Mouse (Mus musculus): ENCODE measurements at regions not wholly inside any gene's neighbourhood (a gene's known extent, or its start where the extent isn't known, plus 50 kb on each side); places are given as distances from the start of the nearest gene placed in this dataset.
"Not testable (repeated sequence)": the region's sequence is repeated elsewhere in the genome, so short reads cannot be mapped to it uniquely, and the experiment has no call there.

DNA sequence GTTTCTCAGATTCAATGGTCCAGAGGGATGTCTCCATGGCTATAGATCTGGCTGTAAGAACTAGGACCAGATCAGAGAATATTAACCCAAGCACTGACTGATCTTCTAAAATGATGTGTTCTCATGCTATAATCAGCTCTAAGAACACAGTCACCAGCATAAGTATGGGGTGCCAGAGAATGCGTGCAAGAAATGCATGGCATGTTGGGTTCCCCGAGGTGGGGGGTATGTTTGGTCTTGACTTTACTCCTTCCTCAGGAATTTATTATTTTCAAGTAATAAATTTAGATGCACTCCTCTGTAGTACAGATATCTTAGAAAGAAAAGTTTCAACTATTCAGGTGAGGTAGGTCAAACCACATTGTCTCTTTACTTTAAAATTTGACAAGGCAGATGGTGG lies 246.5 kb upstream of the Pik3r1 start:
- WGBS = 79% methylated on average over 2 of the region's 2 CpGs
- no peak for DNase-seq (ENCODE audit: low read depth, low spot score)

DNA sequence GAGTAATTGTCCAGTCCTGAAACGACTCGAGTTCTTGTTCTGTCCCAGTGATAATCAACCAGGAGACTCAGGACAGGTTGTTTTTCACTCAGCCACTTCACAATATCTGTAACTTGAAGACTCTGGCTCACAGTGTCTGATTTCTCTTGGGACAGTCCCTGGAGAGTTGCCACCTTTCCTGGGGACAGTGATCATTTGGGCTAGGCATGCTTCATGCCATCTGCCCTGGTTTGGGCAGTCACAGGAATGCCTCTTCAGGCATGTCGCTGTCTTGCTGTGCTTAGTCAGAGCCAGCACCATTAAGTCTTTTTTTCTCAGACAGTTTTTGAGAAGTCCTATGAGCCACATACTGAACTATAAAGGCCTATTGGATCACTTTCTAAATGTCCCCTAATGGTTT lies 246.9 kb upstream of the Pik3r1 start:
- WGBS = 75% methylated on average over 3 of the region's 3 CpGs
- no peak for DNase-seq (ENCODE audit: low read depth, low spot score)

DNA sequence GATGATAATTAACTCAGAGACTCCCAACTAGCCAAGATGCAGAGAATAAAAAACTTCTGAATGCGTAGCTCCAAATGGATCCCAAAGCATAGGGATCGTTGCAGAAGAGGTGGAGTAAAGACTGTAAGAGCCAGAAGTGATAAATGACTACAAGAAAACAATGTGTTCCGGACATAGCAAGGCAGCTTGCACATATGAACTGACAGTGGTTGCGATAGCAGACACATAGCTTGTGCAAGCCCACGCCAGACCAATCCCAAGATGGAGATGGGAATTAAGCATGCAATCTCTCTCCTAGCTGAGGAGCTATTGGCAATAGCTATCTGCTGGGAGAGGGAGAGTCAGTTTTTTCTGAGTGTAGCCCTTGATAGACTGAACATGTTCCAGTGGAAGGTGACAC lies 248.5 kb upstream of the Pik3r1 start:
- no peak for DNase-seq (ENCODE audit: low read depth, low spot score)
- WGBS = 80% methylated on average over 5 of the region's 5 CpGs

DNA sequence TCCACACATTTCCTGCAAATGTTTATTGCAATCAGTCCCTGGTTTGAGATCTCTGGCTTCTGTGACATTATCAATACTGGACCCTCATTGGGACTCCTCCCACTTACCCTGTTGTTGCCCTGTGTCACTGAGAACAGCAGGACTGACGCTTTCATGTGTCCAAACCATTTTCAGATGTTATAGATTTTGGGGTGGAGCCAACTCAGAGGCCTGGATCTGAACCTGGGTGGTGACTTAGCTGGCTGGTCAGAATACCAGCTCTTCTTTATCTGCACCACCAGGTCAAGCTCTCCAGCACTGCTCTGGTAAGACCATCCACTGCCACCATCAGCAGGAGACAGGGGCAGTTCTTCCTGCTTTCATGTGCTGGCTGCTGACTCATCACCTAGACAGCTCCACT lies 254.3 kb upstream of the Pik3r1 start:
- DNase-seq (ENCODE audit: low read depth, low spot score) = no peak
- 84% methylated on average over 1 of the region's 1 CpGs for WGBS

DNA sequence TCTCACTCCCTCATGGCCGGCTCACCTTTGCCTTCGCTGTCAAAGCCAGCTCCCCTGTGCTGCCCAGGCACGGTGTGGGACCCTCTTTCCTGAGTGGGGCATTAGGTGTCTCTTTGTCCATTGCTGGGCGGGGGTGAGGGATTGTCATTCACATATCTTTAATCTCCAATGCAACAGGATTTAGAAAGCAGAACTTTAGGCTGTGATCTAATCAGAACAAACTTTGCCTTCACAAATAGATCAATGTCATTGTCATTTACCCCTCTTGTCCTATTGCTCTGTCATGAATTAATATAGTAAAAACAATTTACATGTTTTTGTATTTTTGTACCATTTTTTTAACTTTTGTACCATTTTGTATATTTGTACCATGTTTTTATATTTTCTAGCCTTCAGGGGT lies 254.7 kb upstream of the Pik3r1 start:
- DNase-seq (ENCODE audit: low read depth, low spot score) = no peak
- 92% methylated on average over 4 of the region's 4 CpGs for WGBS

DNA sequence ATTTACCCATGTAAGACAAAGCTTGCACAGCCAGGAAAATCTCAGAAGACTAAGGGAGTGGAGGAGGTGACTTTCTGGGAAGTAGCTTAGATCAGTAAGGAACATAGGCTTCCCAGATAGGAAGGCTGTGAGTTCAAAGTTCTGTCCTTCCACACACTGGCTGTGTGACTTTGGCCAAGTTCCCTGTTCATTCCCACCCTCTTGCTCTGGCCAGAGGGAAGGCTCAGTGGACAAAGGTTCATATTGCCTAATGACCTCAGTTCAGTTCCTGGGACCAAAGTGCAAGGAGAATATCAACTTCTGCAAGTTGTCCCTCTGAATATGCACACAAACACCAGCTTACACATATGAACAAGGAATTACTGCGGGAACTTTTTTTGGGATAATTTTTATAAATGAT lies 255.6 kb upstream of the Pik3r1 start:
- no peak for DNase-seq (ENCODE audit: low read depth, low spot score)
- 89% methylated on average over 1 of the region's 1 CpGs for WGBS

DNA sequence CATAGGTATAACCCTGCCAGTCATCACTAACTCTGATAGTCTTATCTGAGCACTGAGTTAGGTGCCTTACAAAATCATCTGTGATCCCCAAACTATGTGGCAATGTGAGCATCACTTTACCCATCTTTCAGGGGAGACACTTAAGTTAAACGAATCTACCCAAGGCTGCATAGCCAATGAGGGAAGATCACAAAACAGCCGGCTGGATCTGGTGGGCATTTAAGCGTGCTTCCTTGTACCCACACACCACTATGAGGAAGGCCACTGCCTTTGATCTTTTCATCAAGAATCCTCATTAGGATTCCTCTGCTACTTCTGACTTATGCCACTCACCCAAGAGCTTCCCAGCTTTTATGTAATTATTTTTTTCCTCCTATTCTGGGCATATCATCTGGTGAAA lies 257.1 kb upstream of the Pik3r1 start:
- WGBS = 95% methylated on average over 3 of the region's 3 CpGs
- DNase-seq (ENCODE audit: low read depth, low spot score) = no peak

DNA sequence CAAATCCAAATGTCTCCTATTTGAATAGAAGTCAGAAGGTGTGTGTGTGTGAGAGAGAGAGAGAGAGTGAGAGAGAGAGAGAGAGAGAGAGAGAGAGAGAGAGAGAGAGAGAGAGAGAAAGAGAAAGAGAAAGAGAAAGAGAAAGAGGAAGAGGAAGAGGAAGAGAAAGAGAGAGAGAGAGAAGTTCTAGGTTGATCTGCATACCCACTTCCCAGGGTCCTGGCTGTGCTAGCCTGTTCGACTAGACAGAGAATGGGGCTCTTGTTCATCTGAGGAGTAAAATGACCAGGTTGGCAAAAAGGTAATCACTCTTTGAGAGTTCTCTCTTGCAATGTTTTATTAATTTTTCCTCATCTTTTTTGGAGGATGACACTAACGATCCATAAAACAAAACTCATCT lies 257.5 kb upstream of the Pik3r1 start:
- not testable (repeated sequence) for DNase-seq (ENCODE audit: low read depth, low spot score)
- WGBS = 86% methylated on average over 2 of the region's 2 CpGs

DNA sequence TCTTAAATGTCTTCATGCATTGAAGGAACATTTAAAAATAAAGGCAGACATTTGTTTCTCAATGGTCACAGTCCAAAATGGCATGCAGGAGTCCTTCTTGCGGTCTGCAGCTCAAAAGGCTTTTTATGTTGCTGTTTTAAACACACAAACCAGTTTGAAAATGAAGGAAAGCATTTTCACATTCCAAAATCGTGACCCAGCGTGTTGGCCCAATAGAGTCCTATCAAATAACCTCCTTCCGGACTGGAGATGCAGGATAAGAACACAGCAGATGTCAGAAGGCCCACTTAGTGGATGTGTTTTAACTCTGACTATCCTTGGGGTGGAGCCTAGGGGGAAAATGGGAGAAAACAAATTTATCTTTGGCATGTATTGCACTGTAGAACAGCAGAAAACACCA lies 263.4 kb upstream of the Pik3r1 start:
- 84% methylated on average over 4 of the region's 4 CpGs for WGBS
- DNase-seq (ENCODE audit: low read depth, low spot score) = no peak

DNA sequence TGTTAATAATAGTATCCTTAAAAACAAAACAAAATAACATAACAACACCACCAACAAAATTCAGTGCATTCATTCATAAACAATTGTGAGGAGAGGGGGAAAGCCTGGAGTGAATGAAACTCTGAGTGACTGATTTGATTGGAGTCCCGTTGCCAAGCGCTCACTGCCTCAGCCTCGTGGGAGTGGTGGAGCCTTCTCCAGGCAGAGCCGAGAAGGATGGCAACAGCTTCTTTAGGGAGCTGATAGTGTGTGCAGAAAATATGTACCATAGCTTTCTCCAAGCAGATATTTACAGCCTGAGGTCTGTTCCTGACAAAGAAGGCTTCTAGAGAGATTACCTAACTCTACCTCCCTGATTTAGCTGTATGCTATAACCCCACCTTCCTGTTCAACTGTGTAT lies 266.5 kb upstream of the Pik3r1 start:
- WGBS = 19% methylated on average over 4 of the region's 4 CpGs
- no peak for DNase-seq (ENCODE audit: low read depth, low spot score)

DNA sequence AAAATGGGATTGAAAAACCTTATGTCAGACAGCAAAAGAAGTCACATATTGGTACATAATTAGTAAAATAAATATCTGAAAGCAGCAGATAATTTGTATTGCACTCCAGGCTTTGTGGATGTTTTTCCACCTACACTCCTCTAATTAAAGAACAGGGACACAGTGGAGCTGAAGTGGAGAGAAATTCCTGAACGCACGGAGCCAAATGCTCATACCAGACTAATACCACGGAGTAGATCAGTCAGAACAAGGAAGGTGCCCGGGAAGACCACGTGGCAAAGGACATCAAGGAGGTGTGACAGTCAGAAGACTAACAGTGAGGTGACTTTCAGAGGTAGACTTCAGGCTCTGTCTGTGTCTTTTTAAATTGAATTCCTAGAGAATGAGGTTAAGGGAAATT lies 268.0 kb upstream of the Pik3r1 start:
- no peak for DNase-seq (ENCODE audit: low read depth, low spot score)
- WGBS = 54% methylated on average over 5 of the region's 5 CpGs

DNA sequence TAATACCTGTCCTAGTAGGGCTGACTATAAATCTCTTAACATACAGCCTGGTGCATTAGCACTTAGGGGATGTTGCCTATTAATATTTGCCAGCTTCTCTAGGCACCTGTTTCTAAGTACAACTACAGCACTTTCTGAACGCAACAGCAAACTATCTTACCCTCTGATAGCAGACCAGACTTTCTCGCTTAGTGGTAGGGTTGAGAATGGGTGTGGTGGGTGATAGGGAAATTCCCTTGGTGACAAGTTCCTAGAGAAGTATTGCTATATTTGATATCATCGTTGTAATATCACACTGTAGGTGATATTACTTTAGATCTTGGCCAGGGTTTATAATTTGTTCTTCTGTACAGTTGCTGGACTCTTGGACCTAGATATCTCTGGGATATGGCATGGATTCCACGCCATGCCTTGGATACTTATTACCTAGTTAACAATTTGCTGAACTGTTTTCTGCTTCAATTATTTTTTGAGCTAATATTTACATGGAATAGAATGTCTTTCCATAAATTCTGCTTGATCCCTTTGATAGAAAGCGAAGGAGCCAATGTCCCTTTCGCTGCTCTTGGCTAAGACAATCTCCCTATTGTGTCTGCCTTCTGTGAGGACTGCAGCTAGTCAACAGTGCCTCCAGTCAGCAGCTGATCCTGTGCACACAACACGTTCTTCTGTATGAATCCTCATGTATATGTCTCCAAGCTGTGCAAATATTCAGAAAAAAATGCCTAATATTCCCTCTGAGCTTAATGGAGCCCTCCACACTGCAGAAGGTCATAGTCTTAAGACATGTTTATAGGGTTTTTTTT lies 269.0 kb upstream of the Pik3r1 start:
- DNase-seq (ENCODE audit: low read depth, low spot score) = no peak
- WGBS = 33% methylated on average over 7 of the region's 7 CpGs

DNA sequence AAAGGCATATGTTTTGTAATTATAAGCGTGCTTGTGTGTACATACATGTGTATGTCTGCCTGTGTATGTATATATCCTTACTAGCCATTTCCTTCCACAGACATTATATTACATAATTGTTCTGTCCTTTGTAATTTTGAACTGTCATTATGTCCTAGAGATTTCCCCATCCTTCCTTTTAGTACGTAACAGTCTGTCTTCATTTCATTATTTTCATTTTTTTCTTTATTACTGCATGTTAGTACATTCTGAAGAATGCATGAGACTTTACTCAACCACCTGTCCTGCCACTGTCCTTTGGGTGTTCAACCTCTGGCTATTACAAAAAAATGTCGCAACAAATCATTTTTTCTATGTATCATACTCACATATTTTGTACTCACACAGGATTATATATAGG lies 292.2 kb upstream of the Pik3r1 start:
- WGBS = 89% methylated on average over 3 of the region's 3 CpGs
- no peak for DNase-seq (ENCODE audit: low read depth, low spot score)

DNA sequence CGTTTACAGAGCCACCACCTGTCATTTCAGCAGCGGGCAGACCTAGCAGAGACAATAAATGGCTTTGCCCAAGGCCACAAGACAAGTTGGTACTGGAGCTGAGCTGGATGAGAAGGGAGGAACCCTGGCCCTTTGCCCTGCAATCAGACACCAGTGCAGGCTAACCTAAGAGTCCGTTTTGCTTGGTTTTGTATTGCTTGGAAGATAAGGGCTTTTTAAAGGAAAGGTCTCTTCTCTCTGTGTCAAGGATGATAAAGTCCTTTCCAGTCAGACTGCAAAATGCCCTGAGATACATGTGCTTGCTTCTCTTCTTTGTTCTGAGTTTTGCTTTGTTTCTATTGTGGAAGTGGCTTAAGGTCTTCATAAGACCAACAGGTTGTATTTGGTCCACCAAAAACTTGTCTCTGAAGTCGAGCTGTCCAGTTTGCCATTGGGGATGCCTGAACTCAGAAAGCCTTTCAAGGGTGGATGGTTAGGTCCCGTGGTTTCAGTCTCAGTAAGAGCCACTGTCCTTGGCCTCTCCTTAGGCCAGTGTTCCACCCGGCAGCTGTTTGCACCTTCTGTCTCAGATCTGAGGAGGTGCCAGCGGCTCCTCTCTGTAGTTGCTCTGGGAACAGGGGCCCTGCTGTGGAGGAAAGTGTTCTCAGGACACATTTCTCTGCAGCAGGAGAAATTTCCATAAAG lies 296.7 kb upstream of the Pik3r1 start:
- peak; percentile 77 for DNase-seq (ENCODE audit: low read depth, low spot score)
- WGBS = 31% methylated on average over 7 of the region's 7 CpGs

DNA sequence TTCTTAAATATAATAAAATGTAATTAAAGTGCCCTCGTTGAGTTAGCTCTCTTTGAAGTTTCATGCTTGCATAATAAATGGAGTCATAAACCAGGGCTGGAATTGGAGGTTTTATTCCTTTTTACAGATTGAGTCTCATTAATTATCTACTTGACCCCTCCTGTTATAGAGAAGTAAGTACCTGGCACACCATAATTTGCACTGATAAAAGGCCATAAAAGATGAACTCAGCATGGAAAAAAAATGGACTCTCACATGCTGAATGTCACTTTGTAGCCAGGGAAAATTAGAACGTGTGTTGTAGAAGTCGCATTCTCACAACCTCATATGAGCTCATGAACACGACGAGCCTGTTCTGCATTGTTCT lies 297.2 kb upstream of the Pik3r1 start:
- peak; percentile 58 for DNase-seq (ENCODE audit: low read depth, low spot score)
- WGBS = 25% methylated on average over 5 of the region's 5 CpGs

DNA sequence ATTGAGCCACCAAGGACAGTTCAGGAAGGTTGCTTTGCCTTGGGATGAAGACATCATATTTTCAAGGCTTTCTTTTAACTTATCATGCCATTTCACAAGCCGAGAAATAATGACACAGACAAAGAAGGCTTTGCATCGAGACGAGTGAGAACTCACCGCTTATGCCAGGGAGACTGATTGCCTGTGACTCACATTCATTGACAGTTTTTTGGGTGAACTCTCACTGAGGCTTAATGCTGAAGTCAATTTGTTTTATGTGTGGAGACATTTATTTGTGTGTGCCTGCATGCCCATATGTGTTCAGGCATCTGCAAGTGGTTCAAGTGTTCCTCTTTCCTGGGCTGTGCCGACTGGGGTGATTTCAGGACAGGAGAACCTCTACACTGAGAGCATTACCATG lies 297.8 kb upstream of the Pik3r1 start:
- 18% methylated on average over 5 of the region's 5 CpGs for WGBS
- DNase-seq (ENCODE audit: low read depth, low spot score) = peak; percentile 10

DNA sequence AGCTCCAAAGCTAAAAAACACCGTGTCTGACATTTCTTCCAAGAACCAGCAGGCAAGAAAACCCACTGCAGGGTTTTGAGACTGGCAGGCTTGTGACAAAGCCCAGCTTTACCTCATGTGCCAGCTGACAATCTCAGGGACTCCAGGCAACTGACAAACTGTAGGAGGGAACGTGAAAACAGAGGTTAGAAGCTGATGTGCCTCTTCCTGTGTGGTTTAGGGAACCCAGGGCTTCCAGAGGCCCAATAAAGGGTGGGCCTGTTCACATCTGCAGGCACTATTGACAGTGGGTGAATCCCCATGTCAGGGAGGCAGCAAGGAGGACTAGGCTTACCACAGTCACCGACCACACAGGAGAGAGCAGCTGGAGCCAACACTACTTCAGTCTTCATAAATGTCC lies 302.7 kb upstream of the Pik3r1 start:
- WGBS = 77% methylated on average over 3 of the region's 3 CpGs
- no peak for DNase-seq (ENCODE audit: low read depth, low spot score)

DNA sequence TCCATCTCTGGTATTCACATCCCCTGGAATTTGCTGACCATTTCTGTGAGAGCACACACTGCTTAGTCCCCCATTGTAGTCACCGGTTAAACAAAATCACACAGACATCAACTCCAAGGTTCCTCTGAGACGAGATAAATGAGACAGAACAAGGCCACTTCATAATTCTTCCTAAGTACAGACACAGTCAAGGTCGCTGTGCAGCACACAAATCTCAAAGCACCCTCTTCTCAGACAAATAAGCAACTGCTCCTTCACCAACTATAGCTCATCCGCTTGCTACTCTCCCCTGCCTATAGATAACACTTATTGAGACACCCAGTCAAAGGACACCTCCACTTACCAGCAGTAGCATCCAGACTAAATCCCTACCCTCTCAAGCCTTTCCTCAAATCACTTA lies 304.3 kb upstream of the Pik3r1 start:
- DNase-seq (ENCODE audit: low read depth, low spot score) = no peak
- 88% methylated on average over 4 of the region's 4 CpGs for WGBS

DNA sequence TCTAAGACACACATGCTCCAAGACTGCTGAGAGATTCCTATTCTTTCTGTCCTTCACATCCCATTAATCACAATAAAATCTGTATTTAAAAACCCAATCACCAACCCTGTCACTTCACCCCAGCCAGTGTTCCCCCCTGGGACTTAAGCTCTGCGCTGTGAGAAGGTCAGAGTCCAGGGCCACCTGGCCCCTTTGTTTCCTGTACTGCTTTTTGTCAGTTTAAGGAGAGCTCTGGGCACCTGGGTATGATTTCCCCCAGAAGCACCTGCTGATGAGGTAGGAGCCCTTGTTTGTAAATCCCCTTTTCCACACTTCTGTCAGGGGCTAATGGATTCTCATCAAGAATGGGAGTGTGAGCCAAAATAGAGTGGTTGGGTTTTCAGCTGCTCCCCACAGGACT lies 319.7 kb upstream of the Pik3r1 start:
- WGBS = 60% methylated on average over 1 of the region's 1 CpGs

DNA sequence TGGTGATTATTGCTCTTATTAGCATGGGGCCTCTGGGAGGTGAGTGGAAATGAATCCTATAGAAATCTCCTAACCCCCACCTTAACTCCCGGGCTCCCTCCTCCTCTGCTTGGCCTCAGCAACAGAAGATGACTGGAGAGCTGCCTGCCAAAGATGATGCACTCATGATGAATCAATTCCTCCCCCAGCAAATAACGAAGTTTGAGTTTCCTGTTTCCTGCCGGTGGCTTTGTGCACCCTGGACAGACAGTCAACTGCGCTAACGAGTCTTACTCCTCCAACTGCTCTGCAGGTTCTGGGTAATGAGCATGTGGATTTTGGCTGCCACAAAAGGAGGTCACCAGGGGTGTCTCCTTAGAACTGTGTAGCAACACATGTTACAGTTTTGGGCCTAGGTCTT lies 321.5 kb upstream of the Pik3r1 start:
- WGBS = 62% methylated on average over 5 of the region's 5 CpGs
- DNase-seq (ENCODE audit: low read depth, low spot score) = no peak

More for the DNA sequence above, 319.7 kb upstream of the Pik3r1 start:
- DNase-seq (ENCODE audit: low read depth, low spot score) = no peak

DNA sequence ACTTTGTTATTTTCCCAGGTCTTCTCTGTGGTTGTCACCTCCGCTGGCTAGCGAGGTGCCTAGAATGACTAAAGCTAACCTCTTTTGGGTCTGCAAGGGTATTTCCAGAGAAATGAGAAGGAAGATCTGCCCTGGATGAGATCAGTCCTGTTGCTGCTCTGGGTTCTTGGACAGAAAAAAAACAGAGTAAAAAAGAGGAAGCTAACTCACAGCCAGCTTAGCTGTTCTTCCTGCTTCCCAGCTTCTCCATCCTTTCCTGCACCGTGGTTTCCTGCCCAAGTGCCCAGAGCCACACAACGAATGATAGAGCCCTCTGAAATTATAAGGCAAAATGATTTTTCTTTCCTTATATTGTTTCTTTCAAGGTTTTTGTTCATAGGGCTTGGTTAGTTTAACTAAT lies 326.2 kb upstream of the Pik3r1 start:
- no peak for DNase-seq (ENCODE audit: low read depth, low spot score)
- 84% methylated on average over 4 of the region's 4 CpGs for WGBS

DNA sequence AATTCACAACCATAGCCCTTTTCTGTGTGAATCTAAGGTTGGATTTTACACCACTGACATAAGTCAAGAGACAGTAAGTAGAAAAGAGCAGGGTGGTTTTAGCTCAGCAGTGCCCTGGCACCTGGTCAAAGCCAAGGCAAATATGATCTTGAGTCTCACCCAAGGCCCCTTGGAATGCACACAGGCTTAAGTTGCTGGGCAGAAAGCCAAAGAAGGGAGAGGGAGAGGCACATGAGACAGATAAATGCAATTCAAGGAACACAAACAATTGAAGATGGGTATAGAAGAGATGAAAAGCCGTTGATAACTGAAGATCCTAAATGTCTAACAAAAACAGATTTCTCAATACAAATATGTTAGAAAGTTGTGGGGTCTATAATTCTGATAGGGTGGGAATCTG lies 335.1 kb upstream of the Pik3r1 start:
- WGBS = 12% methylated on average over 1 of the region's 1 CpGs

More for the DNA sequence above, 335.1 kb upstream of the Pik3r1 start:
- peak; percentile 7 for DNase-seq (ENCODE audit: low read depth, low spot score)

Measured in large intestine, adult 2 months (tissue).